Mouse (Mus musculus) forebrain, embryonic 15.5 days (tissue): ENCODE data around the gene Ppp2r2c. TPM values are rescaled to one million over a fixed set of nuclear protein-coding genes. Genes with fewer than 3 reads are reported as not detected.

Source experiments
- ATAC-seq: fragments of 200-750 bp; cut with Nextera tagmentation; replicated peaks from 2 replicates; pipeline ENCODE4 v1.8.0; 2017; ENCODE audit warnings: mild to moderate bottlenecking, moderate TSS enrichment, moderate library complexity
- H3K27ac ChIP-seq: fragments of 300-500 bp; sonication (generic); replicated peaks from 2 replicates; pipeline ENCODE4 v1.5.1; 2015; ENCODE audit warnings: mild to moderate bottlenecking, inconsistent platforms
- H3K27me3 ChIP-seq: fragments of 300-500 bp; sonication (generic); 2 replicates; pipeline ENCODE4 v1.6.1; 2015; ENCODE audit warnings: inconsistent platforms
- H3K36me3 ChIP-seq: fragments of 300-500 bp; sonication (generic); 2 replicates; pipeline ENCODE4 v1.6.1; 2015; ENCODE audit warnings: mild to moderate bottlenecking, inconsistent platforms
- H3K4me1 ChIP-seq: fragments of 300-500 bp; sonication (generic); 2 replicates; pipeline ENCODE4 v1.6.1; 2015; ENCODE audit warnings: inconsistent platforms
- H3K4me2 ChIP-seq: fragments of 300-500 bp; sonication (generic); replicated peaks from 2 replicates; pipeline ENCODE4 v1.6.1; 2015; ENCODE audit warnings: mild to moderate bottlenecking, inconsistent platforms
- H3K4me3 ChIP-seq: fragments of 300-500 bp; sonication (generic); 2 replicates; pipeline ENCODE4 v1.5.1; 2015; ENCODE audit warnings: mild to moderate bottlenecking, inconsistent platforms
- H3K9ac ChIP-seq: fragments of 300-500 bp; sonication (generic); replicated peaks from 2 replicates; pipeline ENCODE4 v1.6.1; 2015; ENCODE audit warnings: mild to moderate bottlenecking, inconsistent platforms
- H3K9me3 ChIP-seq: fragments of 300-500 bp; sonication (generic); 2 replicates; pipeline ENCODE4 v1.6.1; 2016; ENCODE audit warnings: inconsistent platforms
- WGBS: fragments of 180-500 bp; shearing (Covaris S2); methylation state at CpG from one replicate; pipeline ENCODE4 v1.1.7; 2015; ENCODE audit warnings: mixed read lengths; 5-methylcytosine and 5-hydroxymethylcytosine counted together
- polyA plus RNA-seq: library from polyadenylated mRNA; unstranded; fragments of >200 nt; fragmentation: Nextera tagmentation; extraction: Ambion mirVana; gene quantifications from 2 replicates; pipeline ENCODE4 v1.2.1, GENCODE M21; 2015

Gene Ppp2r2c
- polyA plus RNA-seq, 1 experiment from 2014 or later: 33.2 TPM

GRCm38 (mm10) chr5:36902807-36903206 is 34.5 kb downstream of the Ppp2r2c start:
- no peak overlapping the region for H3K9ac ChIP-seq
- 87% methylated on average over 2 of the region's 2 CpGs for WGBS

GRCm38 (mm10) chr5:36904131-36904530 is 35.8 kb downstream of the Ppp2r2c start:
- peaks cover 24% of the 10 kb centered on the region for H3K4me1 ChIP-seq
- 62% methylated on average over 2 of the region's 2 CpGs for WGBS
- no peak for ATAC-seq
- no peak overlapping the region for H3K4me3 ChIP-seq
- no peak overlapping the region for H3K9ac ChIP-seq
- H3K27me3 ChIP-seq: no peaks in the 10 kb centered on the region
- no peaks in the 10 kb centered on the region for H3K36me3 ChIP-seq
- no peaks in the 10 kb centered on the region for H3K9me3 ChIP-seq
- H3K27ac ChIP-seq: no peak overlapping the region
- no peak overlapping the region for H3K4me2 ChIP-seq

More at GRCm38 (mm10) chr5:36902807-36903206, 34.5 kb downstream of the Ppp2r2c start:
- no peaks in the 10 kb centered on the region for H3K36me3 ChIP-seq
- peaks cover 36% of the 10 kb centered on the region for H3K4me1 ChIP-seq
- no peak overlapping the region for H3K27ac ChIP-seq
- no peak for ATAC-seq
- H3K4me3 ChIP-seq: no peak overlapping the region
- H3K4me2 ChIP-seq: no peak overlapping the region
- no peaks in the 10 kb centered on the region for H3K27me3 ChIP-seq
- no peaks in the 10 kb centered on the region for H3K9me3 ChIP-seq

- Histone ChIP-seq H3K27ac (no peak overlapping the region), H3K4me3 (no peak overlapping the region), H3K4me1 (peaks cover 19% of the 10 kb centered on the region), H3K4me2 (no peak overlapping the region), H3K36me3 (no peaks in the 10 kb centered on the region), H3K9ac (no peak overlapping the region), H3K9me3 (no peaks in the 10 kb centered on the region), H3K27me3 (no peaks in the 10 kb centered on the region)
- ATAC-seq: no peak
- WGBS: 78% methylated on average over 9 of the region's 9 CpGs
Measured at GRCm38 (mm10) chr5:36904703-36905102, 36.4 kb downstream of the Ppp2r2c start.

- Histone ChIP-seq H3K9ac (no peak overlapping the region), H3K36me3 (no peaks in the 10 kb centered on the region), H3K27me3 (no peaks in the 10 kb centered on the region), H3K4me3 (no peak overlapping the region), H3K4me1 (peaks cover 15% of the 10 kb centered on the region), H3K4me2 (no peak overlapping the region), H3K9me3 (no peaks in the 10 kb centered on the region), H3K27ac (no peak overlapping the region)
- 91% methylated on average over 8 of the region's 8 CpGs for WGBS
- ATAC-seq: no peak
Measured at GRCm38 (mm10) chr5:36905216-36905615, 36.9 kb downstream of the Ppp2r2c start.

DNA sequence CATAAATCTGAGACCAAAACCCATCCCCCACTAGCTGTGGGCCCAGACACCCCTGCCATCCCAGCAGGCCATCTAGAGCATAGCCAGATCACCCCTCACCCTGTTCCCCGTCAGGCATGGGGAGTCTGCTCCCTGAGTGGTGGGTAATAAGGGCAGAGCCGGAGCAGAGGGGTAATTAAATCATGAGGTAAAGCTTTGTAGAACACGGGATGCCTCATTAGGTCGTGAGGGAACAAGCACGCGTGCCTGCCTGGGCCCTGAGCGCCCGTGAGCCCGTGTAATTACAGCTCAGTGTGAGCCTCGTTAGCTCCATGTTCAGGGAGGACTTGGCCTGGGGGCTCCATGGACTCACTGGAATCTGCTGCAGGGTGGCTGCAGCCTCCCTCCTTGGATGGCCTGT is 39.4 kb downstream of the Ppp2r2c start:
- no peak for ATAC-seq
- H3K4me3 ChIP-seq: no peak overlapping the region
- no peak overlapping the region for H3K9ac ChIP-seq
- H3K27me3 ChIP-seq: no peaks in the 10 kb centered on the region
- no peaks in the 10 kb centered on the region for H3K9me3 ChIP-seq
- no peak overlapping the region for H3K27ac ChIP-seq
- no peaks in the 10 kb centered on the region for H3K36me3 ChIP-seq
- WGBS: 13% methylated on average over 10 of the region's 10 CpGs
- H3K4me2 ChIP-seq: no peak overlapping the region
- peaks cover 18% of the 10 kb centered on the region for H3K4me1 ChIP-seq

GRCm38 (mm10) chr5:36909545-36909944 is 41.2 kb downstream of the Ppp2r2c start:
- Histone ChIP-seq H3K4me1 (peaks cover 13% of the 10 kb centered on the region), H3K9ac (no peak overlapping the region), H3K27me3 (no peaks in the 10 kb centered on the region), H3K27ac (no peak overlapping the region), H3K4me3 (no peak overlapping the region), H3K9me3 (no peaks in the 10 kb centered on the region), H3K4me2 (no peak overlapping the region), H3K36me3 (no peaks in the 10 kb centered on the region)
- 94% methylated on average over 21 of the region's 21 CpGs for WGBS
- no peak for ATAC-seq

DNA sequence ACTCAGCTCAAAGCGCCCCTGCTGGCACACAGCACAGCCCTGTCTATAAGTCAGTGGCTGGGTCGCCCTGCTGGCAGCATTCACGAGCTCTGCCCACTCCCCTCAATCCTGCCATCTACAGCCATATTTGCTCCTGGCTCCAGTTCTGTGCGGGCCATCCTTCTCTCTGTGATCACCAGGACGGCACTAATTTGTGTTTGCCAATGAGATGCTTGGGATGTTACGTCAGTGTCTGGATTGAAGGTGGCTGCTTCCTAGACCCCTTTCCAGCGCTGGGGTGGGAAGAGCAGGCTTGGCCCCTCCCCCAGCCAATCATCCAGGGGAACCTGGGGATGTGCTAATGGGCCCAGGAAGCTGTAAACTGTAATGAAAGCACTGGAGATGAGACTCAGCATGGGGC is 42.7 kb downstream of the Ppp2r2c start:
- Histone ChIP-seq H3K27me3 (no peaks in the 10 kb centered on the region), H3K27ac (no peak overlapping the region), H3K4me2 (no peak overlapping the region), H3K36me3 (no peaks in the 10 kb centered on the region), H3K4me1 (peaks cover 13% of the 10 kb centered on the region), H3K9ac (no peak overlapping the region), H3K4me3 (no peak overlapping the region), H3K9me3 (no peaks in the 10 kb centered on the region)
- peak; percentile 36; the same call in 1 of the 2 replicates for ATAC-seq
- 17% methylated on average over 7 of the region's 7 CpGs for whole genome bisulfite sequencing

DNA sequence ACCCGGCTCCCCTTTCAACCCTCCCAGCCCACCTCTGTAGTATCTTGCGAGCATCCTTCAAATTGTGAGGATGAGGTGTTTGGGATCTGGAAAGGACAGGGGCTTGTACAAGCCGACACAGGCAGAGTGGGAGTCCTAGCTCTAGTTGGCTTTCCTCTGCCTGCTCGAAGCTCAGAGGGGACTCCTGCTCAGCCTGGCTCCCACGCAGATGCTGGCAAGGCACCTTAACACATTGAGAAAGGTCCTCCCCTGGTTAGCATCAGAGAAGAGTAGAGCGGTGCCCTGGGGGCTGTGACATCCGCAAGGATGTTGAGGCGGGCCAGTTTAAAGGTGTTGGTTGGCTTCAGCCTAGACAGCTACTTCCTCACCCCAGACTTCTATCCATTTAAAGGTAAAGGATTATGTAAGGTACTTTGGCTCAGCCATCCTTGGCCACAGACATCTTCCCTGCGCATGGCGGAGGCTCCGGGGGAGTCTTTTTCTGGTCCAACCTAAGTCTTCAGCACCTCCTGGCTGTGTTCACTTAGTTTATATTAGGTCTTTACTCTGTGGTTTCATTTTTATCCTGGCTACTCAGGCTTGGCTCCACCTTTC is 43.5 kb downstream of the Ppp2r2c start:
- no peaks in the 10 kb centered on the region for H3K36me3 ChIP-seq
- H3K27me3 ChIP-seq: no peaks in the 10 kb centered on the region
- no peak overlapping the region for H3K9ac ChIP-seq
- 84% methylated on average over 11 of the region's 11 CpGs for WGBS
- ATAC-seq: no peak
- 0 out of 2 replicates have a peak overlapping the region, but pooled peaks have one; percentile 23 for H3K27ac ChIP-seq
- peaks cover 13% of the 10 kb centered on the region for H3K4me1 ChIP-seq
- no peak overlapping the region for H3K4me2 ChIP-seq
- H3K9me3 ChIP-seq: no peaks in the 10 kb centered on the region
- no peak overlapping the region for H3K4me3 ChIP-seq

GRCm38 (mm10) chr5:36912602-36913310 is 44.4 kb downstream of the Ppp2r2c start:
- WGBS: 54% methylated on average over 14 of the region's 14 CpGs
- Histone ChIP-seq H3K27me3 (no peaks in the 10 kb centered on the region), H3K36me3 (no peaks in the 10 kb centered on the region), H3K4me3 (no peak overlapping the region), H3K4me1 (peaks cover 7% of the 10 kb centered on the region), H3K9me3 (no peaks in the 10 kb centered on the region), H3K9ac (no peak overlapping the region), H3K4me2 (no peak overlapping the region), H3K27ac (no peak overlapping the region)
- ATAC-seq: no peak

- 80% methylated on average over 3 of the region's 3 CpGs for WGBS
- Histone ChIP-seq H3K4me1 (peaks cover 7% of the 10 kb centered on the region), H3K4me2 (no peak overlapping the region), H3K27ac (no peak overlapping the region), H3K9me3 (no peaks in the 10 kb centered on the region), H3K27me3 (no peaks in the 10 kb centered on the region), H3K4me3 (no peak overlapping the region), H3K36me3 (no peaks in the 10 kb centered on the region), H3K9ac (no peak overlapping the region)
- no peak for ATAC-seq
Measured at GRCm38 (mm10) chr5:36915256-36915655, 46.9 kb downstream of the Ppp2r2c start.

- no peak overlapping the region for H3K4me3 ChIP-seq
- no peak overlapping the region for H3K4me2 ChIP-seq
- no peak for ATAC-seq
- no peak overlapping the region for H3K27ac ChIP-seq
- WGBS: 96% methylated on average over 4 of the region's 4 CpGs
- no peak overlapping the region for H3K9ac ChIP-seq
- H3K27me3 ChIP-seq: no peaks in the 10 kb centered on the region
- no peaks in the 10 kb centered on the region for H3K9me3 ChIP-seq
- H3K4me1 ChIP-seq: no peaks in the 10 kb centered on the region
- H3K36me3 ChIP-seq: no peaks in the 10 kb centered on the region
Measured at GRCm38 (mm10) chr5:36916581-36916980, 48.3 kb downstream of the Ppp2r2c start.

GRCm38 (mm10) chr5:36917245-36917644 is 48.9 kb downstream of the Ppp2r2c start:
- Histone ChIP-seq H3K9me3 (no peaks in the 10 kb centered on the region), H3K4me1 (no peaks in the 10 kb centered on the region), H3K9ac (no peak overlapping the region), H3K36me3 (no peaks in the 10 kb centered on the region), H3K27me3 (no peaks in the 10 kb centered on the region), H3K27ac (no peak overlapping the region), H3K4me3 (no peak overlapping the region), H3K4me2 (no peak overlapping the region)
- no peak for ATAC-seq
- WGBS: 83% methylated on average over 4 of the region's 4 CpGs
